Mouse (Mus musculus) heart, adult 2 months (tissue): ENCODE results near the gene Xylt1.

Experiments used
- CTCF ChIP-seq: fragments of 200-600 bp; IDR thresholded peaks from 2 replicates; pipeline ENCODE4 v1.8.1; 2022; ENCODE audit warnings: antibody characterized with exemption, mild to moderate bottlenecking, moderate library complexity
- POLR2A ChIP-seq: fragments of 200-500 bp; IDR thresholded peaks from 2 replicates; pipeline ENCODE4 v1.6.1; 2011; ENCODE audit warnings: mild to moderate bottlenecking, low read depth, low read length, control low read depth; ENCODE audit not compliant: insufficient read depth

DNA sequence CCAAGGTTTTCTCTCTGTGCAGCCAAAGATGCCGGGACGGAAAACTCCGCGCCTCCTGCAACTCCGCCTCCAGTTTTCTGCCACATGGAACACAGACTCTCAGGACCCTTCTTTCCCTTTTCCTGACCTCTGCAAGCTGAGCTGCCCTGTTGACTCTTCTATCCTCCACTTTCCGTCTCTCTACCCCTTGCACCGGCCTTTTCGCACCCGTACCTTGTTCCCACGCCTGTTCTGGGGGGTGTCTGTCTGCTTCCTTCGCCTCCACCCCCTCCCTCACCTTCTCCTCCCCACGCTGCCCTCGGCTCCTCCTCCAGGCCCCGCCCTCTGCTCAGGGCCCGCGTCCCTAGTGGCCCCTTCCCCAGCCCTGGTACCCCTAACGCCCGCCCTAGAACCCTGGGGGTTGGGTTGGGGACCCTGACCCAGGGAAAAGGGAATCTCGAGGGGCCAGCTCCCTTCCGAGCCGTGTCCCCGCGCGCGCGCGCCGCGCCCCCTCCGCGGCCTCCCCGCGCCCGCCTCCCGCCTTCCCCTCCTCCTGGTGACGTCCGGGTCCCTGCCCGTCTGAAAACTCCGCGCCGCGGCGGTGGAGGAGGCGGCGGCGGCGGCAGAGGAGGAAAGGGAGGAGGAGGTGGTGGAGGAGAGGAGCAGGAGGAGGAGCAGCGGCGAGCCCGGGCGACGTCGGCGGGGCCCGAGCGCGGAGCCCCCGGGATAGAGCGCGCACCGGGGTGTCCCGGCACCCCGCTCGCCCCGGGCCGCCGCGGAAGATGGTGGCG is at the start of gene Xylt1:
- no peak for TF ChIP-seq CTCF
- TF ChIP-seq POLR2A = peak; percentile 31; the same call in 1 of the 2 replicates
